Mouse (Mus musculus): ENCODE results near the gene Ocm.

DNA sequence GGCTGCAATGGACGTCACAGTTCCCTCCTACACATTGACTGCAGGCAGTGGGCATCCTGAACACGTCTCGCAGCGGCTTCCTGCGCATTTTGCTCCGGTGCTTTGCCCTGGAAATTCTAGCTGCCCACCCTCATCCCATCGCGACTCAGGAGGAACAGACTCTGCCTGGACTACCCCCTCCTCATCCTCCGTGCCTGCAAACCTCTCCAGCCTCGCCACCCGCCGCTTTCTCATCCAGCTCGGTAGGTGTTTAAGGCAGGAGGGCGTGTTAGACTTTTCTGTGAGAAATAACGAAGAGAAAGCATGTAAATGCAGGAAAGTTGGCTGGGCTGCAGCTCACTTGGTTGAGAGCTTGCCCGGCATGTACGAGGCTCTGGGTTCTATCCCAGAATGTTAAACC is 10.5 kb upstream of the Ocm start:
- TF ChIP-seq EP300 (IDR thresholded peaks at IDR 0.05; ENCODE audit: low read length), result no peak
- no peak for TF ChIP-seq ZC3H11A (IDR thresholded peaks at IDR 0.05; ENCODE audit: low read depth, low read length)
- TF ChIP-seq POLR2A (IDR thresholded peaks at IDR 0.05; ENCODE audit: low read depth, low read length), result no peak
- TF ChIP-seq JUND (conservative IDR thresholded peaks at IDR 0.05; ENCODE audit: low read depth, low read length), result no peak

Data from CH12.LX (cell line).